Mouse (Mus musculus) heart, adult 9 months (tissue): Measurements from ENCODE around the gene Phldb2.

Source experiments
- DNase-seq, 2 experiments: peaks; one replicate each; pipeline ENCODE4 v3.0.0; 2022; ENCODE audit warnings: low spot score in 2 of 2

Gene Phldb2

GRCm38 (mm10) chr16:45892928-45893327, 60.5 kb downstream of the Phldb2 start:
- DNase-seq: peak in 1 of 2 experiments; percentile 13

GRCm38 (mm10) chr16:45890471-45891200, 62.8 kb downstream of the Phldb2 start:
- DNase-seq: no peak

DNA sequence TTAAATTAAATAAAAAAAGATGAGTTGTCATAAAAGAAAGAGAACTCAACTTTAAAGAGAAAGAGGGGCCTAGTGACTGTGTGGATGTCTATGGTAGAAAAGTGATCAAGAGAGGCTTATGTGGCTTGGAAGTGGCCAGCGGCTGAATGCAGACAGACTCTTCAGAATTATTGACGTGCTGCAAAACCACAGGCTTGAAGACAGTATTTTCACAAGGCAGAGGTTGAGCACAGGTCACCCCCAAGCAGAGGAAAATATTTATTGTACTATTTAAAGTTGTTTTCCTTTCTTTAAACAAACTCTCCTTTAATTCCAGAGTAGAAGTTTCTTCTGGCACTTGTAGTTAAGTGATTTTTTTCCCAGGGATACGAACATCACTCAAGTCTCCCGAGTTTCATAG, 63.8 kb downstream of the Phldb2 start:
- no peak for DNase-seq

GRCm38 (mm10) chr16:45886599-45886998, 66.8 kb downstream of the Phldb2 start:
- no peak for DNase-seq

DNA sequence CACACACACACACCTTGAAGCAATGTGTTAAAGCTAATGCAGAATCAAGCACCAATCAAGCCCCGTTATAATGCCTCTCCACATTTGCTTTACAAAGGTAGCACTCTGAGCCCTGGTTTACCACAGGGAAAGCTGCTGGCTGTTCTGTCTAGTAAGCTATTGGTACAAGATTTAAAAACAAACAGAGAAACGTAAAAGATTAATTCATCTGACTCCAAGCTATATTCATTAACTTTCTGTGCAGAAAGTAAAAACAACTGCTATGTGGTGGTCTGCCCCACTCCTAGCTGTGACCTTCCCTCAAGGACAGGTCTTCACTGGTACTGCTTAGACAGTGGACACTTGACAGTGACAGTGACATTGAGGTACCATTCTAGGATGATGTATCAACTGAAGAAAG, 69.2 kb downstream of the Phldb2 start:
- no peak for DNase-seq

- DNase-seq: peak in 1 of 2 experiments; percentile 7
Measured at GRCm38 (mm10) chr16:45881177-45881832, 72.1 kb downstream of the Phldb2 start.

GRCm38 (mm10) chr16:45880101-45880751, 73.2 kb downstream of the Phldb2 start:
- no peak for DNase-seq

DNA sequence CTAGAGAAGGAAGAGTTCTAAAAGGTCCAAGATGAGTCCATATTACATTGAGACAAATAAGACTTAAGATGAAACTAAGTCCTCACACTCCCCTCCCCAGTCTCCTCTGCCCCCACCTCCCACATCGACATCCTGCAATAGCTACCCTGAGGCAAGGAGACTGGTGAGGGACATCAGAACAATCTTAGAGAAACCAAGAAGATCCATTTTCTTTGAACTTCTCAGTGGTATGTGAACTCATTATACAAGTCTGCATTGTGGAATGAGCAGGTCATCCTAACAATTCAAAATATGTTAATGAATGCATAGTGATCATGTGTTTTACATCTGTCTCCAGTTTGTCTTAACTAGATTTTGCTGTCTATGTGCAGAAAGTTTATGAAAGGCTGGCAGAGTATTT, 75.7 kb downstream of the Phldb2 start:
- no peak for DNase-seq

GRCm38 (mm10) chr16:45877171-45877570, 76.2 kb downstream of the Phldb2 start:
- no peak for DNase-seq

- peak; percentile 36 to 64 for DNase-seq
Measured at GRCm38 (mm10) chr16:45873397-45873796, 80.0 kb downstream of the Phldb2 start.

GRCm38 (mm10) chr16:45871286-45871976, 82.0 kb downstream of the Phldb2 start:
- DNase-seq: peak; percentile 41 to 55

GRCm38 (mm10) chr16:45870651-45871050, 82.7 kb downstream of the Phldb2 start:
- no peak for DNase-seq

GRCm38 (mm10) chr16:45869044-45869443, 84.4 kb downstream of the Phldb2 start:
- DNase-seq: no peak

DNA sequence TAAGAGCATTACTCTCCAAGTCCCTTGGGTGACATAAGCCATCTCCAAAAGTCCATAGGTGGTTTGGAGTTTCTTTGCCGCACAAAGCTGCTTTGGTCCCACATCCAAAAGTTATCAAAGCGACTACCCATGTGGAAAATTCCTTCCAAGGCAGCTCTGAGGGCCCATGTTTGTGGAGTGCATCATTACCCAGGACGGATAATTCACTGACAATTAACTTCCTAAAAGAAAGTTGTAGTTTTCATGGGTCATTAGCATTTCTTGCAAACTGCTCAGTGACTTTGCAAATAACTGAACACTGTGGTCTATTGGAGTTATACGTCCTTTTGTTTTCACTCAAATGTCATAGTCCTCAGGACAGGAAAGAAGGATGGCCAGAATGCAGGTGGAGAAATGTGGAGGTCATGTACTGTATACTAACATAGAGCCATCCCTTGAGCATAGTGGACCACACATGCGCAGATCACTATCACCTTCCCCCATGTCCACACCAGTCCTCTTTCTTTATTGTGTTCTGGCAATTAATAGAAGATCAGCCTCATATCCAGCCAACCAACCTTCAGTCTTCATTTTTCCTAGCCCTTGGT, 96.0 kb downstream of the Phldb2 start:
- no peak for DNase-seq

- no peak for DNase-seq
Measured at GRCm38 (mm10) chr16:45854499-45854898, 98.9 kb downstream of the Phldb2 start.

DNA sequence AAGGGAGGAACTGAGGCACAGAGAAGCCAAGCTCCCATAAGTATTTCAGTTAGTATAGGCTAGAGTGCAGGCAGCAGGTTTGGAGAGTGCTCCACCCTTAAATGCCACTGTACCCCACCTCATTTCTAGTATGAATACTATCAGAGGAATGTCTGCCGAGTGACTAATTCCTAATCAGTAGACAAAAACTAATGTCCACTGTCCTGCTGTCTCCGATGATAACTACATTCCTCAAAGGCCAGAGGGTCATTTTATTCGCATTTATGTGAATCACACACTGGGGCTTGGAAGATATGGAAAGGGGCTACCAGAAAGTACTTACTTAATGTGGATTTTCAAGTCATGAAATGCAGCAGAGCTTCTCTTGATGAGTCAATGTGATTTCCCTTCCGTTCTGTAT, 104.4 kb downstream of the Phldb2 start:
- no peak for DNase-seq

DNA sequence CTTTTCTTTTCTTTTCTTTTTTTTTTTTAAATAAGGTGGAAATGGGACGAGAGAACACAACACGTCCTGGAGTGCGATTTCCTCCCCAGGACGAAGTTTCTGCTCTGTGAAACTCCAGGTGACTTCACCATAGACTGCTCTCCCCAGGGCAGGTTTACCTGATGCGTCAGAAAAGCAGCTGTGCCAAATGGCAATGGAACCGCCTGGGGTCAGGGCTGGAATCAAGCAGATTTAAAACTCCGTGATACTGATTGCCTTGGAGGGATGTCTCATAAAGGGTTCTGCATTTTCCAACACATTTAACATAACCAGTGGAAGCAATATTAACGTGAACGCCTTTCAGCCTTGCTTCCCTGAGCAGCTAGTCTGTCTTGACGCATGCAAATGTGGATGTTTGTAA, 108.5 kb downstream of the Phldb2 start:
- DNase-seq: no peak

DNA sequence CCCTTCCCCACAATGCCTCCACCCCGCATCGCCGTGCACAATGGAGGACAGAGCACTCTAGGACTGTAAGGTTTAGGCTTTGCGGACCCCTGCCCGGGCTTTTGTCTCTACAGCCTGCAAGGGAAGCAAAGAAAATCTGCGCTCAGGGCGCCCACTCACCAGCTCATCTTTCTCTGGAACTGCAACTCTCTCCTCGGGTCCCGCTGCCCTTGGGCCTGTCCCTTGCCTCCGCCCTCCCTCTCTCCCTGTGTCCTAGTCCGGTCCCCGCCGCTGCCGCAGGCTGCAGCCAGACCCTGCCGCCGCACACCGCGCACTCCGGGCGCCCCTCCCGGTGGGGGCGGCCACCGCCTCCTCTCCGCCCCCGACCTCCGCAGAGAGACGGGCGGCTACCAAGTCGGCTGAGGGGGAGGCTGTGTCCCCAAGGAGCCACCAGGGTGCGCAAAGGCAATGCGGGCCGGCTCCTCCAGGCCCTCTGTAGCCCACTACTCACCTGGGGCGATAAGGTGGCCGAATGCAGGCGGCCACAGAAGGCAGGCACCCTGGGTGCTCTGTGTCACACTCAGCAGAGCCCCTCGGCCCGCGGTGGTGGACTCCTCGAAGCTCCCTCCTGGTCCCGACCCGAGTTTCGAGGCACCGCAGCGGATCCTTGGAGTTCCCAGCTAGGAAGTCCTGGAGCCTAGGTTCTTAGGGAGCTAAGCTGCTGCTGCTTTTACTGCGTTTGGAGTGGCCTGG, 109.2 kb downstream of the Phldb2 start:
- peak; percentile 83 to 86 for DNase-seq

DNA sequence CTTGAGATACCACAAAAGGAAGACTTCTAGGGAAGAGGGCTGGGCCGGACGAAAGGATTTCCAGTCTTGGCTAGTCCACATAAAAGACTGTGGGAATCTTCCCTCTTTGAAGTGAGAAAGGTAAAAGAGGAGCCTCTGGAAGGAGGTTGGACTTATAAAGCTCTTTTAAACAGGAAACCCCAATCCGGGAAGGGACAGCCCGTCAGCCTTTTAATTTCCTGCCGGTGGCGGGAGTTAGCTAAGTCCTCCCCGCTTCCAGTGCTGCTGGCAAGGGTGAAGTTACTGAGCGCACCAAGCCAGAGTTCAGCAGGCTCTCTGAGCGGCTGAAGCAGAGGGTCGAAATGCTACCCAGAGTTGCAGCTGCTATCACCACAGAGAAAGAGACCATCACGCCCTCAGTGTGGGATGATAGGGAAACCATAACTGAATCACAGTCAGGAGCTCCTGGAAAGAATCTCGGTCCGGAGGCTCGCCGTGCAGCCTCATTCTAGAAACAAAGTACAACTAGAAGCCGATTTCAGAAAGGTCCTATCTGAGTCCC, 110.0 kb downstream of the Phldb2 start:
- peak; percentile 59 to 63 for DNase-seq

- DNase-seq: no peak
Measured at GRCm38 (mm10) chr16:45842440-45842839, 111.0 kb downstream of the Phldb2 start.

GRCm38 (mm10) chr16:45841806-45842205, 111.6 kb downstream of the Phldb2 start:
- no peak for DNase-seq
